Mouse (Mus musculus) small intestine, adult 2 months (tissue): ENCODE results near the gene Atp6v1fnb. TPM values are rescaled to one million over a fixed set of nuclear protein-coding genes. Genes with fewer than 3 reads are reported as not detected.

Source experiments
- H3K27ac ChIP-seq: fragments of 200-500 bp; 2 replicates; pipeline ENCODE4 v1.5.1; 2012; ENCODE audit warnings: low read depth, low read length, control low read depth, inconsistent platforms; ENCODE audit not compliant: insufficient read depth
- H3K27me3 ChIP-seq: fragments of 200-500 bp; 2 replicates; pipeline ENCODE4 v1.6.1; 2012; ENCODE audit warnings: mild to moderate bottlenecking, moderate library complexity, low read length, inconsistent platforms; ENCODE audit not compliant: control insufficient read depth, insufficient read depth
- H3K36me3 ChIP-seq: fragments of 200-500 bp; 2 replicates; pipeline ENCODE4 v1.6.1; 2012; ENCODE audit warnings: mild to moderate bottlenecking, low read length, control low read depth, inconsistent platforms; ENCODE audit not compliant: control insufficient read depth, insufficient read depth
- H3K4me1 ChIP-seq: fragments of 200-500 bp; 2 replicates; pipeline ENCODE4 v1.6.1; 2012; ENCODE audit warnings: low read length, inconsistent platforms, mixed read lengths; ENCODE audit not compliant: control insufficient read depth, insufficient read depth, insufficient read length
- H3K4me3 ChIP-seq: fragments of 200-500 bp; 2 replicates; pipeline ENCODE4 v1.5.1; 2012; ENCODE audit warnings: low read depth, mild to moderate bottlenecking, control low read depth, inconsistent platforms, low read length, moderate library complexity
- CTCF ChIP-seq: fragments of 200-500 bp; IDR thresholded peaks from 2 replicates; pipeline ENCODE4 v1.5.1; 2012; ENCODE audit warnings: low read depth, mild to moderate bottlenecking, control low read depth, inconsistent platforms, low read length, moderate library complexity, mixed read lengths; ENCODE audit not compliant: insufficient replicate concordance, insufficient read length; ENCODE audit errors: extremely low read depth
- POLR2A ChIP-seq: fragments of 200-500 bp; IDR thresholded peaks from 2 replicates; pipeline ENCODE4 v1.6.1; 2012; ENCODE audit warnings: low read depth, mild to moderate bottlenecking, control low read depth, inconsistent platforms, low read length, moderate library complexity
- WGBS: fragments of 180-500 bp; shearing (Covaris S2); methylation state at CpG from one replicate; pipeline ENCODE4 v1.1.7; 2018; 5-methylcytosine and 5-hydroxymethylcytosine counted together
- polyA plus RNA-seq: library from polyadenylated mRNA; depleted of rRNA; stranded (reverse); fragments of >200 nt; gene quantifications from 2 replicates; pipeline ENCODE4 v1.2.3, GENCODE M21; 2012

Atp6v1fnb gene
- polyA plus RNA-seq, 1 experiment, result 0.20 TPM

- Histone ChIP-seq H3K4me1 (peaks cover 6% of the 10 kb centered on the region), H3K27ac (no peak overlapping the region), H3K36me3 (no peaks in the 10 kb centered on the region), H3K27me3 (peaks cover 30% of the 10 kb centered on the region), H3K4me3 (peak overlapping the region; percentile 60)
- TF ChIP-seq POLR2A, result no peak
- TF ChIP-seq CTCF, result no peak
Measured at GRCm38 (mm10) chr6:29432676-29433037, 38.6 kb upstream of the Atp6v1fnb start.

GRCm38 (mm10) chr6:29433038-29433803 lies 38.0 kb upstream of the Atp6v1fnb start, which contains the start of gene Flnc:
TSS of gene Flnc (plus strand) at chr6:29433256.
- H3K27me3 ChIP-seq, result peaks cover 30% of the 10 kb centered on the region
- 3% methylated on average over 68 of the region's 77 CpGs for WGBS
- no peaks in the 10 kb centered on the region for H3K36me3 ChIP-seq
- H3K4me3 ChIP-seq, result peak within 1 kb of the TSS; percentile 60
- peak within 1 kb of the TSS; percentile 52 for H3K27ac ChIP-seq
- TF ChIP-seq POLR2A, result no peak
- peaks cover 6% of the 10 kb centered on the region for H3K4me1 ChIP-seq

GRCm38 (mm10) chr6:29433804-29434795 lies 37.1 kb upstream of the Atp6v1fnb start:
- H3K36me3 ChIP-seq, result no peaks in the 10 kb centered on the region
- TF ChIP-seq CTCF (no peak), POLR2A (no peak)
- H3K4me3 ChIP-seq, result peak overlapping the region; percentile 60
- H3K27me3 ChIP-seq, result peaks cover 30% of the 10 kb centered on the region
- H3K4me1 ChIP-seq, result peaks cover 6% of the 10 kb centered on the region
- H3K27ac ChIP-seq, result peak overlapping the region; percentile 52
- WGBS, result 15% methylated on average over 27 of the region's 27 CpGs

- 18% methylated on average over 13 of the region's 13 CpGs for WGBS
- TF ChIP-seq POLR2A, result no peak
- no peak for TF ChIP-seq CTCF
- no peaks in the 10 kb centered on the region for H3K36me3 ChIP-seq
- peaks cover 30% of the 10 kb centered on the region for H3K27me3 ChIP-seq
- H3K4me1 ChIP-seq, result peaks cover 6% of the 10 kb centered on the region
- H3K4me3 ChIP-seq, result peak overlapping the region; percentile 60
- peak overlapping the region; percentile 13; the same call in 1 of the 2 replicates for H3K27ac ChIP-seq
Measured at GRCm38 (mm10) chr6:29434911-29435691, 36.1 kb upstream of the Atp6v1fnb start.

- peak overlapping the region; percentile 14; the same call in 1 of the 2 replicates for H3K27ac ChIP-seq
- TF ChIP-seq POLR2A (no peak), CTCF (no peak)
- H3K27me3 ChIP-seq, result peaks cover 30% of the 10 kb centered on the region
- H3K4me1 ChIP-seq, result peaks cover 6% of the 10 kb centered on the region
- 0 out of 2 replicates have a peak overlapping the region, but pooled peaks have one; percentile 5 for H3K4me3 ChIP-seq
- 45% methylated on average over 6 of the region's 6 CpGs for WGBS
- H3K36me3 ChIP-seq, result no peaks in the 10 kb centered on the region
Measured at GRCm38 (mm10) chr6:29435940-29436451, 35.2 kb upstream of the Atp6v1fnb start.

GRCm38 (mm10) chr6:29436461-29436934 lies 34.7 kb upstream of the Atp6v1fnb start:
- H3K36me3 ChIP-seq, result no peaks in the 10 kb centered on the region
- H3K4me3 ChIP-seq, result no peak overlapping the region
- WGBS, result 19% methylated on average over 11 of the region's 11 CpGs
- TF ChIP-seq CTCF (no peak), POLR2A (no peak)
- peaks cover 6% of the 10 kb centered on the region for H3K4me1 ChIP-seq
- peaks cover 30% of the 10 kb centered on the region for H3K27me3 ChIP-seq
- no peak overlapping the region for H3K27ac ChIP-seq
